Mouse (Mus musculus): ENCODE measurements around the gene Polr1e.

DNA sequence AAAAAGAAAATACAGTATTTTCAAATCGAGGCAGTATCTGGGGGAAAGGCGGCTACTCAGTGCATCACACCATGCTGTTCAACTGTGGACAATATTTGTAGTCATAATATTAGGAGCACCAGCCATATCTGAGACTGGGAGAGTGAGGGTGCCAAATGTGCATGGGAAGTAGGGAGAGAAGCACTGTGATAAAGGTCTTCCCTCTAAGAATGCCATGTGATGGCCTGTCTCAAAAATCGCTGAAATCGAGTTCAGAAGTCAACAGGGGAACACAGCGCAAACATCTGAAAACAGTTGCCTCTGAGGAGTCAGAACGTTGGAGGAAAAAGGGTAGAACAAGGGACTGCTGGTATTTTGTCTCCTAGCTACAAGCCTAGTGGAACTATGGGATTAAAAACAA lies 18.4 kb upstream of the Polr1e start:
- no peak for TF ChIP-seq ZKSCAN1 (IDR thresholded peaks at IDR 0.05; ENCODE audit: borderline replicate concordance, low read depth, low read length)
- no peak for TF ChIP-seq RCOR1 (conservative IDR thresholded peaks at IDR 0.05; ENCODE audit: low read depth, low read length)
- TF ChIP-seq MEF2A (IDR thresholded peaks at IDR 0.05; ENCODE audit: borderline replicate concordance, low read depth, low read length), result no peak
